Mouse (Mus musculus) midbrain, postnatal 0 days (tissue): Measurements from ENCODE around the gene Fam3c. TPM values are rescaled to one million over a fixed set of nuclear protein-coding genes. Genes with fewer than 3 reads are reported as not detected.

Source experiments
- ATAC-seq: fragments of 200-750 bp; cut with Nextera tagmentation; 2 replicates; pipeline ENCODE4 v1.8.0; 2017; ENCODE audit warnings: moderate number of reproducible peaks, mild to moderate bottlenecking, moderate TSS enrichment, moderate library complexity; ENCODE audit not compliant: low FRiP score
- DNase-seq: peaks from one replicate; pipeline ENCODE4 v3.0.0-alpha.2; 2015; ENCODE audit warnings: low spot score
- H3K27ac ChIP-seq: fragments of 300-500 bp; sonication (generic); 2 replicates; pipeline ENCODE4 v1.5.1; 2014; ENCODE audit warnings: low read depth, mild to moderate bottlenecking, low read length, mixed read lengths
- H3K27me3 ChIP-seq: fragments of 300-500 bp; sonication (generic); 2 replicates; pipeline ENCODE4 v1.6.1; 2014; ENCODE audit warnings: low read length, control low read depth, mixed read lengths; ENCODE audit not compliant: insufficient read depth
- H3K36me3 ChIP-seq: fragments of 300-500 bp; sonication (generic); 2 replicates; pipeline ENCODE4 v1.6.1; 2014; ENCODE audit warnings: low read length, control low read depth, mixed read lengths; ENCODE audit not compliant: insufficient read depth
- H3K4me1 ChIP-seq: fragments of 300-500 bp; sonication (generic); 2 replicates; pipeline ENCODE4 v1.6.1; 2014; ENCODE audit warnings: mild to moderate bottlenecking, control low read depth, antibody characterized with exemption, low read length, mixed read lengths; ENCODE audit not compliant: insufficient read depth
- H3K4me2 ChIP-seq: fragments of 300-500 bp; sonication (generic); 2 replicates; pipeline ENCODE4 v1.6.1; 2014; ENCODE audit warnings: low read depth, mild to moderate bottlenecking, low read length, mixed read lengths; ENCODE audit not compliant: poor library complexity, severe bottlenecking
- H3K4me3 ChIP-seq: fragments of 300-500 bp; sonication (generic); 2 replicates; pipeline ENCODE4 v1.5.1; 2014; ENCODE audit warnings: low read depth, mild to moderate bottlenecking, low read length, moderate library complexity
- H3K9ac ChIP-seq: fragments of 300-500 bp; sonication (generic); replicated peaks from 2 replicates; pipeline ENCODE4 v1.6.1; 2014; ENCODE audit warnings: mild to moderate bottlenecking, low read length, moderate library complexity, mixed read lengths; ENCODE audit not compliant: poor library complexity, severe bottlenecking
- H3K9me3 ChIP-seq: fragments of 300-500 bp; sonication (generic); 2 replicates; pipeline ENCODE4 v1.6.1; 2016; ENCODE audit warnings: low read length, control low read depth
- CTCF ChIP-seq: IDR thresholded peaks from 2 replicates; pipeline ENCODE4 v1.5.1; 2016; ENCODE audit warnings: antibody characterized with exemption, mild to moderate bottlenecking
- WGBS: fragments of 180-500 bp; shearing (Covaris S2); extraction: QIAGEN DNeasy Blood & Tissue Kit; methylation state at CpG from one replicate; pipeline ENCODE4 v1.1.7; 2014; 5-methylcytosine and 5-hydroxymethylcytosine counted together
- polyA plus RNA-seq: library from polyadenylated mRNA; unstranded; fragments of >200 nt; fragmentation: Nextera tagmentation; extraction: Ambion mirVana; gene quantifications from 2 replicates; pipeline ENCODE4 v1.2.1, GENCODE M21; 2015
- total RNA-seq: library from RNA; depleted of rRNA; stranded (reverse); fragments of >200 nt; gene quantifications from 2 replicates; pipeline ENCODE4 v1.2.3, GENCODE M21; 2014

Fam3c gene
- total and polyA plus RNA-seq, 2 experiments from 2014 or later = 68.7 to 135 TPM

DNA sequence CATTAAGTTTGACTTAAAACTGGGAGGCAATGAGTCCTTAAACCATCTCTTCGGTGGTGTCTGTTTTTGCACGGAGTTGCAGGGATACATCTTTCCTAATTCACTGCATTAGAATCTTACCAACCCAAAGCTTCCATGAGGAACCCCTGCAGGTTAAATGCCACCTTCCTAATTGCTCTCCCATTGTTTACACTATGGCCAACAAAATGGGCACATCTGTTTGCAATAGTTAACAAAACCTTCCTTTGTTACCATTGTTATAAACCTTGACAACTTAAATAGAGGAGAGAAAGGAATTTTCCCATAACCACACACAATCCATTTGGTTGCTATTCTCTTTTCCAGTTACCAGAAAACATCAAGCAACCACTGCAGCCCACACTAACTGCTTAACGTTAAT lies 62.1 kb downstream of the Fam3c start:
- H3K27ac ChIP-seq = no peak overlapping the region
- no peak overlapping the region for H3K4me3 ChIP-seq
- no peak for TF ChIP-seq CTCF
- no peak overlapping the region for H3K9ac ChIP-seq
- H3K9me3 ChIP-seq = no peaks in the 10 kb centered on the region
- 38% methylated on average over 3 of the region's 3 CpGs for WGBS
- no peak for DNase-seq
- H3K4me2 ChIP-seq = no peak overlapping the region
- H3K27me3 ChIP-seq = peaks cover 17% of the 10 kb centered on the region
- ATAC-seq = no peak
- no peaks in the 10 kb centered on the region for H3K36me3 ChIP-seq
- no peaks in the 10 kb centered on the region for H3K4me1 ChIP-seq

DNA sequence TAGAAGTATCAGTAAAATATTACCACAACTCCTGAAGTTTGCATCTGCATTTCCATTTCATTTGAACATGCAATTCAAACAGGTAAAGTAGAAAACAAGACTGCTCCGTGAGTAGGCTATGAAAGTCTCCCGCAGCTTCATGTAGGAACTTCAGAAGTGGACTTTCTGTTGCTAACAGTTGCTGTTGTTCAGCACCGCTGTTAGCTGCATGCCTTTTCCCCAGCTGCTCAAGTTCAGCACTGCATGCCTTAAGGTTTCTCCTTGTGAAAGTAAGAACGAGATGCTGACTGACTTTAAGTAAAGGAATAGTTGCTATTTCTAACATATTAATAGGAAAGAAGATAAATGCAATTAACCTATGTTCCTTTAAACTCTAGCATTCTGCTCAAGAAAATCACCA lies 64.0 kb downstream of the Fam3c start:
- no peak for DNase-seq
- no peak overlapping the region for H3K27ac ChIP-seq
- peaks cover 6% of the 10 kb centered on the region; the same call in 1 of the 2 replicates for H3K4me1 ChIP-seq
- no peak overlapping the region for H3K4me3 ChIP-seq
- H3K36me3 ChIP-seq = no peaks in the 10 kb centered on the region
- ATAC-seq = no peak
- no peak overlapping the region for H3K9ac ChIP-seq
- no peaks in the 10 kb centered on the region for H3K9me3 ChIP-seq
- H3K4me2 ChIP-seq = no peak overlapping the region
- 37% methylated on average over 4 of the region's 4 CpGs for WGBS
- peaks cover 35% of the 10 kb centered on the region for H3K27me3 ChIP-seq
- no peak for TF ChIP-seq CTCF

DNA sequence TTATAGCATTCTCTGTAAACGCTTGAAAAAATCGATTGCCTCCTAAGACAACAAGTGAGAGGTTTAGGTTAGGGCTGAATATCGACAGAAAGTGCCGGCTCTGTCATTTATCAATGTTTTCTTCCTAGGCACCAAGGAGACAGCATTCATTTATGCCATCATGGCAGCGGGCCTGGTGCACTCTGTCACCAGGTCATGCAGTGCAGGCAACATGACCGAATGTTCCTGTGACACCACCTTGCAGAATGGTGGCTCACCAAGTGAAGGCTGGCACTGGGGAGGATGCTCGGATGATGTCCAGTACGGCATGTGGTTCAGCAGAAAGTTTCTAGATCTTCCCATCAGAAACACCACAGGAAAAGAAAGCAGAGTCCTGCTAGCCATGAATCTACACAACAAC lies 65.3 kb downstream of the Fam3c start:
- Histone ChIP-seq H3K4me1 (peaks cover 6% of the 10 kb centered on the region; the same call in 1 of the 2 replicates), H3K4me3 (no peak overlapping the region), H3K4me2 (no peak overlapping the region), H3K9ac (no peak overlapping the region), H3K27me3 (peaks cover 37% of the 10 kb centered on the region), H3K36me3 (no peaks in the 10 kb centered on the region), H3K27ac (no peak overlapping the region), H3K9me3 (no peaks in the 10 kb centered on the region)
- 80% methylated on average over 8 of the region's 8 CpGs for WGBS
- no peak for TF ChIP-seq CTCF
- ATAC-seq (no peak), DNase-seq (no peak)

DNA sequence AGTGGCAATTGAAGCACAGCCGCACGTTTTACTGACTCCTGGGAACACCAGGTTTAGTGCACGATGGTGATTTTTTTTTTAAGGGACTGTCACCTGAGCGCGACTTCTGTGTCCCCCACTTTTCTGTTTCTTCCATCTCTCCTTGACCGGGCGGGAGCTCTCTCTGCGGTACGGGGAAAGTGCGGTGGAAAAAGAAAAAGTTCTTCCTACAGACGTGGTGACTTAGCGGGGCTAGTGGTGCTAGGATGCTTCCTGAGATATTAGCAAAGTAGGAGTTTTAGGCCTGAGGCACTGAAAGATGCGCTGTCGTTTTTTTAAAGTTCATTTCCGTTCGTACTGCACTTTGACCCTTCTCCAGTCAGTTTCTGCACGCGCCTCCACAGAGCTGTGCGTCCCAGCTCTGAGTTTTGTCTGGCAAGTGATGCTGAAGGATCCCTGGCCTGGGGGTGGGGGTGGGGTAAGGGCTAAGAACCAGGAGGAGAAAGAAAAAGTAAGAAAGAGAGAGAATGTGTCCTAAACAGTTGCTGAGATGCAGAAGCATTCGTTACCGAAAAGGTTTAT lies 66.5 kb downstream of the Fam3c start:
- no peaks in the 10 kb centered on the region for H3K9me3 ChIP-seq
- H3K9ac ChIP-seq = no peak overlapping the region
- WGBS = 2% methylated on average over 21 of the region's 21 CpGs
- ATAC-seq (no peak), DNase-seq (no peak)
- no peak overlapping the region for H3K27ac ChIP-seq
- no peak for TF ChIP-seq CTCF
- no peaks in the 10 kb centered on the region for H3K36me3 ChIP-seq
- peaks cover 37% of the 10 kb centered on the region for H3K27me3 ChIP-seq
- peak overlapping the region; percentile 41 for H3K4me3 ChIP-seq
- H3K4me2 ChIP-seq = peak overlapping the region; percentile 88
- peaks cover 6% of the 10 kb centered on the region; the same call in 1 of the 2 replicates for H3K4me1 ChIP-seq

DNA sequence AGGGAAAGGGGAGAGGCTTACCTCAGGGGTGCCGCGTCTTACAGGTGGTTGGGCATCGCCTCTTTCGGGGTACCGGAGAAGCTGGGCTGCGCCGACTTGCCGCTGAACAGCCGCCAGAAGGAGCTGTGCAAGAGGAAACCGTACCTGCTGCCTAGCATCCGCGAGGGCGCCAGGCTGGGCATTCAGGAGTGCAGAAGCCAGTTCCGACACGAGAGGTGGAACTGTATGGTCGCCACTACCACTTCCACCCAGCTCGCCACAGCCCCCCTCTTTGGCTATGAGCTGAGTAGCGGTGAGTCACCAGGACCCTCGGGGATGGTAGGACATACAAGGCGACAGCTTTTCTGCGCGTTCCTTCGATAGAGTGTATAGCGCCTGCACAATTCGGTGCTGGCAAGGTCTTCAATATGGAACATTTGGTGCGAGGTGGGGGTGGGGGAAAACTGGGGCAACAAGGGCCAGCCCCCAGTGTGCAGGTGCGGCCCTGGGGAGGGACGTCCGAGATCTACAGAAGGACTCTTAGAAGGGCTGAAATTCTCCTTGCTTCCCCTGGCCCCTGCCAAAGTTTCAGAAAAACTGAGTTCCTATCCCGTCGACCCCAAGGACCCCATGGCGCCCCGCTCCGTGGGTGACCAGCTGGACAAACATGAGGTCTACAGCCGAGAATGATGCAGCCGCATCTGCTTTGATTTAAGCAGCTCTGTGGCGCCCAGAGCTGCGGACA lies 67.1 kb downstream of the Fam3c start:
- H3K9me3 ChIP-seq = no peaks in the 10 kb centered on the region
- no peaks in the 10 kb centered on the region for H3K36me3 ChIP-seq
- WGBS = 1% methylated on average over 38 of the region's 38 CpGs
- peak; percentile 67 for TF ChIP-seq CTCF
- 0 out of 2 replicates have a peak overlapping the region, but pooled peaks have one; percentile 24 for H3K9ac ChIP-seq
- peak overlapping the region; percentile 41 for H3K4me3 ChIP-seq
- H3K4me2 ChIP-seq = peak overlapping the region; percentile 88
- peaks cover 37% of the 10 kb centered on the region for H3K27me3 ChIP-seq
- H3K27ac ChIP-seq = no peak overlapping the region
- ATAC-seq (peak; percentile 77), DNase-seq (peak; percentile 48)
- peaks cover 6% of the 10 kb centered on the region; the same call in 1 of the 2 replicates for H3K4me1 ChIP-seq
